Mouse (Mus musculus) MEL (cell line): ENCODE measurements around the gene Sh3bp4. TPM values are rescaled to one million over a fixed set of nuclear protein-coding genes. Genes with fewer than 3 reads are reported as not detected.

Experiments
- DNase-seq: peaks from one replicate; pipeline ENCODE4 v3.0.0; 2011; ENCODE audit warnings: low read depth, low spot score
- H3K27ac ChIP-seq: 2 replicates; pipeline ENCODE4 v1.5.1; 2012; ENCODE audit warnings: low read depth, mild to moderate bottlenecking, control low read depth, low read length, moderate library complexity; ENCODE audit not compliant: control insufficient read depth
- H3K27me3 ChIP-seq, 2 experiments: fragments of 150-350 bp in 1 of 2; sonication (generic) in 1 of 2; 2 replicates each; pipeline ENCODE4 v1.6.1; 2012; ENCODE audit warnings: low read length in 2 of 2, mild to moderate bottlenecking in 2 of 2, improper control_type of control experiment in 1 of 2, moderate library complexity in 1 of 2; ENCODE audit not compliant: insufficient read depth in 2 of 2, control insufficient read depth in 1 of 2
- H3K36me3 ChIP-seq, 2 experiments: 2 replicates each; pipeline ENCODE4 v1.6.1; 2012 to 2014; ENCODE audit warnings: low read length in 2 of 2, improper control_type of control experiment in 1 of 2, inconsistent platforms in 1 of 2, mild to moderate bottlenecking in 1 of 2; ENCODE audit not compliant: insufficient read depth in 2 of 2, control insufficient read depth in 1 of 2
- H3K4me1 ChIP-seq, 2 experiments: fragments of 150-350 bp in 1 of 2; sonication (generic) in 1 of 2; 2 replicates each; pipeline ENCODE4 v1.6.1; 2012; ENCODE audit warnings: low read length in 2 of 2, improper control_type of control experiment in 1 of 2, mild to moderate bottlenecking in 1 of 2; ENCODE audit not compliant: insufficient read depth in 2 of 2, control insufficient read depth in 1 of 2
- H3K4me3 ChIP-seq, 2 experiments: fragments of 150-350 bp in 1 of 2; sonication (generic) in 1 of 2; 2 replicates each; pipeline ENCODE4 v1.5.1; 2012; ENCODE audit warnings: low read depth in 2 of 2, low read length in 2 of 2, mild to moderate bottlenecking in 2 of 2, moderate library complexity in 2 of 2, control low read depth in 1 of 2, improper control_type of control experiment in 1 of 2; ENCODE audit not compliant: control insufficient read depth in 1 of 2, insufficient read depth in 1 of 2
- H3K79me2 ChIP-seq: 2 replicates; pipeline ENCODE4 v1.6.1; 2012; ENCODE audit warnings: mild to moderate bottlenecking, low read length, moderate library complexity; ENCODE audit not compliant: control insufficient read depth, poor library complexity, insufficient read depth
- H3K9ac ChIP-seq: 2 replicates; pipeline ENCODE4 v1.6.1; 2012; ENCODE audit warnings: low read depth, mild to moderate bottlenecking, control low read depth, low read length, moderate library complexity; ENCODE audit not compliant: control insufficient read depth, poor library complexity, severe bottlenecking
- H3K9me3 ChIP-seq: fragments of 150-350 bp; sonication (generic); replicated peaks from 2 replicates; pipeline ENCODE4 v1.6.1; 2012; ENCODE audit warnings: mild to moderate bottlenecking, low read length, improper control_type of control experiment, moderate library complexity; ENCODE audit not compliant: insufficient read depth
- BHLHE40 ChIP-seq: IDR thresholded peaks from 2 replicates; pipeline ENCODE4 v1.6.1; 2012; ENCODE audit warnings: low read depth, mild to moderate bottlenecking, inconsistent platforms, low read length, improper control_type of control experiment, borderline replicate concordance
- CHD1 ChIP-seq: IDR thresholded peaks from 2 replicates; pipeline ENCODE4 v1.6.1; 2012; ENCODE audit warnings: low read depth, mild to moderate bottlenecking, inconsistent platforms, low read length, improper control_type of control experiment
- CHD2 ChIP-seq: IDR thresholded peaks from 2 replicates; pipeline ENCODE4 v1.6.1; 2011; ENCODE audit warnings: low read length, improper control_type of control experiment
- CTCF ChIP-seq, 3 experiments: IDR thresholded peaks in 2 of 3; conservative IDR thresholded peaks in 1 of 3; 2 replicates each; pipeline ENCODE4 v1.5.1; 2011 to 2012; ENCODE audit warnings: low read length in 3 of 3, low read depth in 2 of 3, mild to moderate bottlenecking in 2 of 3, improper control_type of control experiment in 1 of 3, inconsistent platforms in 1 of 3, mixed read lengths in 1 of 3, moderate library complexity in 1 of 3; ENCODE audit not compliant: control insufficient read depth in 1 of 3, insufficient read depth in 1 of 3, poor library complexity in 1 of 3, severe bottlenecking in 1 of 3
- ELF1 ChIP-seq: IDR thresholded peaks from 2 replicates; pipeline ENCODE4 v1.6.1; 2014; ENCODE audit warnings: low read depth, mild to moderate bottlenecking, inconsistent platforms, low read length, improper control_type of control experiment, moderate library complexity
- EP300 ChIP-seq, 2 experiments: IDR thresholded peaks; 2 replicates each; pipeline ENCODE4 v1.6.1; 2011; ENCODE audit warnings: improper control_type of control experiment in 2 of 2, low read length in 2 of 2, low read depth in 1 of 2, mild to moderate bottlenecking in 1 of 2
- ETS1 ChIP-seq: IDR thresholded peaks from 2 replicates; pipeline ENCODE4 v1.6.1; 2012; ENCODE audit warnings: low read depth, mild to moderate bottlenecking, inconsistent platforms, low read length, improper control_type of control experiment, moderate library complexity
- GABPA ChIP-seq: IDR thresholded peaks from 2 replicates; pipeline ENCODE4 v1.6.1; 2012; ENCODE audit warnings: low read depth, mild to moderate bottlenecking, inconsistent platforms, low read length, improper control_type of control experiment, moderate library complexity
- GATA1 ChIP-seq: IDR thresholded peaks from 2 replicates; pipeline ENCODE4 v1.6.1; 2011; ENCODE audit warnings: low read depth, low read length, improper control_type of control experiment
- JUND ChIP-seq: IDR thresholded peaks from 2 replicates; pipeline ENCODE4 v1.6.1; 2011; ENCODE audit warnings: low read depth, mild to moderate bottlenecking, improper control_type of control experiment, low read length
- KAT2A ChIP-seq: conservative IDR thresholded peaks from 2 replicates; pipeline ENCODE4 v1.6.1; 2012; ENCODE audit warnings: low read depth, low read length, improper control_type of control experiment, inconsistent platforms
- MAFK ChIP-seq: IDR thresholded peaks from 2 replicates; pipeline ENCODE4 v1.6.1; 2011; ENCODE audit warnings: low read depth, mild to moderate bottlenecking, low read length, improper control_type of control experiment, borderline replicate concordance
- MAZ ChIP-seq: IDR thresholded peaks from 2 replicates; pipeline ENCODE4 v1.6.1; 2012; ENCODE audit warnings: low read depth, mild to moderate bottlenecking, inconsistent platforms, low read length, improper control_type of control experiment
- MEF2A ChIP-seq: IDR thresholded peaks from 2 replicates; pipeline ENCODE4 v1.6.1; 2014; ENCODE audit warnings: low read depth, mild to moderate bottlenecking, inconsistent platforms, low read length, improper control_type of control experiment; ENCODE audit not compliant: poor library complexity, insufficient replicate concordance, severe bottlenecking; ENCODE audit errors: extremely low read depth
- MXI1 ChIP-seq: IDR thresholded peaks from 2 replicates; pipeline ENCODE4 v1.6.1; 2011; ENCODE audit warnings: mild to moderate bottlenecking, low read depth, low read length, improper control_type of control experiment
- MYC ChIP-seq: IDR thresholded peaks from 2 replicates; pipeline ENCODE4 v1.6.1; 2011; ENCODE audit warnings: low read depth, mild to moderate bottlenecking, low read length, improper control_type of control experiment, moderate library complexity
- NELFE ChIP-seq: IDR thresholded peaks from 2 replicates; pipeline ENCODE4 v1.6.1; 2011; ENCODE audit warnings: low read depth, low read length, improper control_type of control experiment
- POLR2A ChIP-seq, 2 experiments: IDR thresholded peaks; 2 replicates each; pipeline ENCODE4 v1.6.1; 2011 to 2012; ENCODE audit warnings: low read length in 2 of 2, mild to moderate bottlenecking in 2 of 2, control low read depth in 1 of 2, improper control_type of control experiment in 1 of 2, low read depth in 1 of 2, moderate library complexity in 1 of 2; ENCODE audit not compliant: control insufficient read depth in 1 of 2, insufficient read depth in 1 of 2, poor library complexity in 1 of 2
- POLR2AphosphoS5 ChIP-seq: IDR thresholded peaks from 2 replicates; pipeline ENCODE4 v1.6.1; 2012; ENCODE audit warnings: low read depth, borderline replicate concordance, mild to moderate bottlenecking, inconsistent platforms, low read length, moderate library complexity, mixed read lengths
- RAD21 ChIP-seq: IDR thresholded peaks from 2 replicates; pipeline ENCODE4 v1.6.1; 2011; ENCODE audit warnings: mild to moderate bottlenecking, low read depth, low read length, improper control_type of control experiment
- SIN3A ChIP-seq: IDR thresholded peaks from 2 replicates; pipeline ENCODE4 v1.6.1; 2012; ENCODE audit warnings: low read length, improper control_type of control experiment, inconsistent platforms
- SMC3 ChIP-seq: IDR thresholded peaks from 2 replicates; pipeline ENCODE4 v1.6.1; 2011; ENCODE audit warnings: low read depth, low read length, improper control_type of control experiment
- TAL1 ChIP-seq: IDR thresholded peaks from 2 replicates; pipeline ENCODE4 v1.6.1; 2012; ENCODE audit warnings: mild to moderate bottlenecking, inconsistent platforms, low read length, moderate library complexity, mixed read lengths
- TCF12 ChIP-seq: IDR thresholded peaks from 2 replicates; pipeline ENCODE4 v1.6.1; 2014; ENCODE audit warnings: low read depth, mild to moderate bottlenecking, inconsistent platforms, low read length, improper control_type of control experiment, moderate library complexity
- UBTF ChIP-seq: IDR thresholded peaks from 2 replicates; pipeline ENCODE4 v1.6.1; 2012; ENCODE audit warnings: low read depth, mild to moderate bottlenecking, inconsistent platforms, low read length, improper control_type of control experiment, moderate library complexity, borderline replicate concordance; ENCODE audit not compliant: insufficient read depth
- USF1 ChIP-seq: IDR thresholded peaks from 2 replicates; pipeline ENCODE4 v1.6.1; 2014; ENCODE audit warnings: low read depth, mild to moderate bottlenecking, inconsistent platforms, low read length, improper control_type of control experiment, moderate library complexity
- ZC3H11A ChIP-seq: IDR thresholded peaks from 2 replicates; pipeline ENCODE4 v1.6.1; 2012; ENCODE audit warnings: low read depth, mild to moderate bottlenecking, inconsistent platforms, low read length, improper control_type of control experiment
- ZNF384 ChIP-seq: IDR thresholded peaks from 2 replicates; pipeline ENCODE4 v1.6.1; 2012; ENCODE audit warnings: low read depth, mild to moderate bottlenecking, inconsistent platforms, low read length, improper control_type of control experiment
- polyA plus RNA-seq, 2 experiments: library from polyadenylated mRNA; stranded (reverse) in 1 of 2; unstranded in 1 of 2; fragments of >175 nt in 1 of 2; fragments of >200 nt in 1 of 2; gene quantifications; 2 replicates each; pipeline versions ENCODE4 v1.2.1 to v1.2.4; 2012; ENCODE audit warnings: low replicate concordance in 2 of 2, low read depth in 1 of 2; ENCODE audit not compliant: insufficient read length in 2 of 2, insufficient read depth in 1 of 2, missing spikeins in 1 of 2
- total RNA-seq: library from RNA; depleted of rRNA; stranded (reverse); fragments of 300-350 nt; gene quantifications from 2 replicates; pipeline ENCODE4 v1.2.3, GENCODE M21; 2012

Gene Sh3bp4
- total and polyA plus RNA-seq, 3 experiments = not detected

DNA sequence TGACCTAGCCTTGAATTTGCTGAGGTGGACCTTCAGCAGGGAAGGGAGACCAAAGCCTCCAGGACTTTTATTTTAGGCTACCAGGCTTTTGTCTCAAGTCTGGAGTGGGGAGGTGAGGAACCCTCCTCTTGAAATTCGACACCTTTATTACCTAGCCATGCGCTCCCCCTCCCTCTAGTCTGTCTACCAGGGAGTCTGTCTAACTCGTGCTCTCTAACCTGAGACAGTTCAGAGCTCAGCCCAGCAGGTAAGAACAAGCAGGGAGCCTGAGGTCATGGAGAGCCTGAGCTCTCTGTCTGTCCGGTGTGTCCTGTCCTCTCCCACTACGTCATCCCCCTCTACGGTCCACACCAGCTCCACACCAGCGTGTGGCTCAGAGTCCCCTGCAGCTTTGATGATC, 39.6 kb downstream of the Sh3bp4 start:
- no peaks in the 10 kb centered on the region for H3K9me3 ChIP-seq
- H3K79me2 ChIP-seq = no peaks in the 10 kb centered on the region
- H3K4me3 ChIP-seq = no peak overlapping the region
- no peaks in the 10 kb centered on the region for H3K36me3 ChIP-seq
- DNase-seq = no peak
- H3K27ac ChIP-seq = no peak overlapping the region
- H3K27me3 ChIP-seq = no peaks in the 10 kb centered on the region
- no peaks in the 10 kb centered on the region for H3K4me1 ChIP-seq
- no peak for TF ChIP-seq TCF12
- TF ChIP-seq MAFK = no peak
- no peak for TF ChIP-seq POLR2A (IDR thresholded peaks at IDR 0.05; ENCODE audit: control insufficient read depth in 1 of 2, insufficient read depth in 1 of 2, low read depth in 1 of 2, low read length in 2 of 2, poor library complexity in 1 of 2)
- TF ChIP-seq GATA1 = no peak
- no peak for TF ChIP-seq NELFE
- no peak for TF ChIP-seq CHD1
- TF ChIP-seq ELF1 = no peak
- TF ChIP-seq ZNF384 = no peak
- no peak for TF ChIP-seq CTCF (IDR thresholded peaks at IDR 0.05 in 2 of 3, conservative IDR thresholded peaks at IDR 0.05 in 1 of 3; ENCODE audit: control insufficient read depth in 1 of 3, insufficient read depth in 1 of 3, low read depth in 2 of 3, low read length in 3 of 3, poor library complexity in 1 of 3, severe bottlenecking in 1 of 3)
- no peak for TF ChIP-seq EP300 (IDR thresholded peaks at IDR 0.05; ENCODE audit: low read depth in 1 of 2, low read length in 2 of 2)
- no peak for TF ChIP-seq POLR2AphosphoS5
- no peak for TF ChIP-seq SMC3
- TF ChIP-seq MAZ = no peak
- no peak overlapping the region for H3K9ac ChIP-seq

DNA sequence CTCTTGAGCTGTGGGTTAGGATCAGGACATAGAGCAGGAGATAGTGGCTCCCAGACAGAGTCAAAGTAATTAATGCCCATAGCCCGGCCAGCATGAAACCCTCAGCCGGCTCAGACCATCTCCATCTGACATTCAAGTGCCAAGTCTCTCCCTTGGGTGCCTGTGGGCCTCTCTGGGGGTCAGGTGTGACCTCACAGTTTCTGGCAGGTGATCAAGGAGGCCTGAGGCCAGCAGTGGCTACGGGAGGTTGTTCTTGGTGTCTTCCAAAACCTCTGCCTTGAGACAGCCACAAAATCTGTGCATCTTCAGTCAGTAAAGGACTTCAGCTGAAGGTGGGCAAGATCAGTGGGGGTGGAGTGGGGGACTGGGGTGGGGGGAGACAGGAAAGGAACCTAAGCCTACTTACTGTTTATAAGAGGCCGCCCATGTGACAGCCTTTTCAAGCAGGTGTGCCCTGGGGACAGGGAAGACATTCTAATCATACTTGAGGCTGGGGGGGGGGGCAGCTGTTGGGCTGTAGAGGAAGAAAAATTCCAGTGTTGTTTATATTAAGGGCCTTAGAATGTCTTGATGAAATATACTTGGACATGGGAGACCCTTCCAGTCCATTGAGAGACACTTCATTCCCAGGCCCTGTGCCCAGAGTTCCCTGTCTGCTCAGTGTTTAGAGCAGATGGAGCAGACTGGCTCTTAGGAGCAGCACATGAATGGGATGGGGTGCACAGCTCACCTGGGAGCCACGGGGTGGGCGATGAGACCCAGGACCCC, 40.7 kb downstream of the Sh3bp4 start:
- no peak for DNase-seq
- no peaks in the 10 kb centered on the region for H3K9me3 ChIP-seq

More for the DNA sequence above, 40.7 kb downstream of the Sh3bp4 start:
- no peaks in the 10 kb centered on the region for H3K4me1 ChIP-seq
- no peaks in the 10 kb centered on the region for H3K36me3 ChIP-seq
- no peak overlapping the region for H3K4me3 ChIP-seq
- TF ChIP-seq CHD2 (no peak), JUND (no peak), SIN3A (no peak), KAT2A (no peak), MYC (no peak), MEF2A (no peak), GATA1 (no peak), GABPA (no peak), ZC3H11A (no peak), MXI1 (no peak), ETS1 (no peak), ELF1 (no peak), BHLHE40 (no peak), UBTF (no peak), RAD21 (no peak), TAL1 (no peak), USF1 (no peak)
- H3K79me2 ChIP-seq = no peaks in the 10 kb centered on the region
- H3K9ac ChIP-seq = no peak overlapping the region
- H3K27ac ChIP-seq = no peak overlapping the region
- no peaks in the 10 kb centered on the region for H3K27me3 ChIP-seq
